Mouse (Mus musculus) Patski (cell line): ENCODE measurements around the gene Spc24. TPM values are rescaled to one million over a fixed set of nuclear protein-coding genes. Genes with fewer than 3 reads are reported as not detected.

Experiments
- ATAC-seq: fragments of 100-300 bp; one replicate; pipeline ENCODE4 v1.8.0; 2021
- CTCF ChIA-PET: fragments of 350-600 bp; sonication (Branson Sonifier 250); formaldehyde crosslinking; loops from one replicate; lab custom pipeline; 2022; ENCODE audit warnings: inconsistent platforms; lab: Charles Lee
- POLR2A ChIA-PET: fragments of 350-600 bp; sonication (Branson Sonifier 250); formaldehyde crosslinking; loops from one replicate; lab custom pipeline; 2022; ENCODE audit warnings: antibody characterized with exemption, inconsistent platforms; lab: Charles Lee
- DNase-seq: peaks from one replicate; pipeline ENCODE4 v3.0.0-alpha.2; 2011; ENCODE audit warnings: low read depth, low spot score
- H3K27me3 ChIP-seq: fragments of 371-371 bp; one replicate; pipeline ENCODE4 v1.5.1; 2021
- CTCF ChIP-seq: fragments of 100-300 bp; IDR thresholded peaks from one replicate; pipeline ENCODE4 v1.5.1; 2021
- in situ Hi-C: fragments of 300-500 bp; cut with MboI; formaldehyde crosslinking; loops from 3 replicates; pipeline ENCODE4 v1.11.1; 2018; ENCODE audit warnings: low pct_unique_long_range_greater_than_20kb, mixed read lengths
- polyA plus RNA-seq: library from polyadenylated mRNA; unstranded; gene quantifications from one replicate; pipeline ENCODE4 v1.2.3, GENCODE M21; 2021

The Spc24 gene
- polyA plus RNA-seq, 1 experiment from 2014 or later, result 38.3 TPM

- no peak for TF ChIP-seq CTCF
- no peaks in the 10 kb centered on the region for H3K27me3 ChIP-seq
- in situ Hi-C loops, result no loop called here
- CTCF ChIA-PET, result interaction anchor here (1.3 kb wide), 1 partner anchor 12 kb away, joined by 4 read pairs; no protein-coding TSS in a partner anchor
- no peak for ATAC-seq
- POLR2A ChIA-PET, result interaction anchor here (0.6 kb wide), 1 partner anchor 13 kb away, joined by 5 read pairs; no protein-coding TSS in a partner anchor
- DNase-seq, result no peak
Measured at GRCm38 (mm10) chr9:21735126-21735525, 25.0 kb downstream of the Spc24 start.

GRCm38 (mm10) chr9:21733989-21734388 lies 26.1 kb downstream of the Spc24 start:
- in situ Hi-C loops, result no loop called here
- no peaks in the 10 kb centered on the region for H3K27me3 ChIP-seq
- DNase-seq (no peak), ATAC-seq (no peak)
- POLR2A ChIA-PET, result interaction anchor here (0.5 kb wide), 1 partner anchor 10 kb away, joined by 3 read pairs; the partner anchor contains the start of gene Ldlr
- CTCF ChIA-PET, result no interaction called here
- TF ChIP-seq CTCF, result no peak

GRCm38 (mm10) chr9:21733446-21733845 lies 26.7 kb downstream of the Spc24 start:
- DNase-seq (no peak), ATAC-seq (no peak)
- no peak for TF ChIP-seq CTCF
- CTCF ChIA-PET, result no interaction called here
- POLR2A ChIA-PET, result no interaction called here
- no peaks in the 10 kb centered on the region for H3K27me3 ChIP-seq
- in situ Hi-C loops, result no loop called here

- DNase-seq (no peak), ATAC-seq (no peak)
- in situ Hi-C loops, result no loop called here
- POLR2A ChIA-PET, result no interaction called here
- CTCF ChIA-PET, result no interaction called here
- no peak for TF ChIP-seq CTCF
- H3K27me3 ChIP-seq, result no peaks in the 10 kb centered on the region
Measured at GRCm38 (mm10) chr9:21732288-21732687, 27.8 kb downstream of the Spc24 start.

- no peak for TF ChIP-seq CTCF
- ATAC-seq (peak; percentile 92), DNase-seq (no peak)
- POLR2A ChIA-PET, result no interaction called here
- CTCF ChIA-PET, result no interaction called here
- in situ Hi-C loops, result no loop called here
- H3K27me3 ChIP-seq, result no peaks in the 10 kb centered on the region
Measured at GRCm38 (mm10) chr9:21729264-21729663, 30.8 kb downstream of the Spc24 start.

GRCm38 (mm10) chr9:21728261-21728832 lies 31.8 kb downstream of the Spc24 start:
- ATAC-seq (no peak), DNase-seq (no peak)
- ChIA-PET CTCF (no interaction called here), POLR2A (no interaction called here)
- in situ Hi-C loops, result no loop called here
- H3K27me3 ChIP-seq, result no peaks in the 10 kb centered on the region
- TF ChIP-seq CTCF, result no peak

- in situ Hi-C loops, result no loop called here
- DNase-seq (no peak), ATAC-seq (no peak)
- ChIA-PET POLR2A (interaction anchor here (0.6 kb wide), 1 partner anchor 55 kb away, joined by 3 read pairs; no protein-coding TSS in a partner anchor), CTCF (interaction anchor here (0.6 kb wide), 1 partner anchor 88 kb away, joined by 3 read pairs; no protein-coding TSS in a partner anchor)
- TF ChIP-seq CTCF, result no peak
- H3K27me3 ChIP-seq, result no peaks in the 10 kb centered on the region
Measured at GRCm38 (mm10) chr9:21726218-21726975, 33.7 kb downstream of the Spc24 start.

- in situ Hi-C loops, result no loop called here
- ChIA-PET CTCF (interaction anchor here (0.6 kb wide), 1 partner anchor 87 kb away, joined by 3 read pairs; no protein-coding TSS in a partner anchor), POLR2A (no interaction called here)
- H3K27me3 ChIP-seq, result no peaks in the 10 kb centered on the region
- TF ChIP-seq CTCF, result no peak
- no peak for DNase-seq
- ATAC-seq, result no peak
Measured at GRCm38 (mm10) chr9:21725224-21726121, 34.6 kb downstream of the Spc24 start.

GRCm38 (mm10) chr9:21724147-21724536 lies 36.0 kb downstream of the Spc24 start:
- no peaks in the 10 kb centered on the region for H3K27me3 ChIP-seq
- CTCF ChIA-PET, result interaction anchor here (0.9 kb wide), 1 partner anchor 45 kb away, joined by 3 read pairs; no protein-coding TSS in a partner anchor
- DNase-seq, result no peak
- in situ Hi-C loops, result no loop called here
- TF ChIP-seq CTCF, result no peak
- peak; percentile 93 for ATAC-seq
- POLR2A ChIA-PET, result interaction anchor here (0.9 to 1.6 kb wide), 3 partner anchors 10 to 24 kb away, joined by 3 read pairs; no protein-coding TSS in a partner anchor
